Mouse (Mus musculus): ENCODE measurements around the gene Glce. TPM values are rescaled to one million over a fixed set of nuclear protein-coding genes. Genes with fewer than 3 reads are reported as not detected.
A peak's percentile ranks its signal among the peaks of the same experiment; 100 is the strongest.

Gene Glce
- polyA plus RNA-seq, 1 experiment from 2014 or later: 34.6 TPM

- Histone ChIP-seq H3K4me2 (replicated peaks) (no peak overlapping the region), H3K27me3 (peaks cover 26% of the 10 kb centered on the region), H3K4me3 (replicated peaks) (no peak overlapping the region), H3K9me3 (replicated peaks) (no peaks in the 10 kb centered on the region), H3K27ac (replicated peaks) (no peak overlapping the region), H3K9ac (no peak overlapping the region), H3K4me1 (peaks cover 14% of the 10 kb centered on the region), H3K36me3 (no peaks in the 10 kb centered on the region)
- ATAC-seq (ENCODE audit: insufficient number of reproducible peaks, low FRiP score, low TSS enrichment, low read depth): no peak
- WGBS: 48% methylated on average over 3 of the region's 3 CpGs
These were observed 94.4 kb downstream of the Glce start for GRCm38 (mm10) chr9:62028072-62028471.

GRCm38 (mm10) chr9:62026600-62026999, 95.9 kb downstream of the Glce start, which contains the start of gene Paqr5:
Gene Paqr5, minus strand, starts transcription at chr9:62026856.
- WGBS: under 1% methylated on average over 32 of the region's 32 CpGs

GRCm38 (mm10) chr9:62025056-62025455, 97.4 kb downstream of the Glce start:
- no peaks in the 10 kb centered on the region for H3K9me3 ChIP-seq (replicated peaks)
- H3K27ac ChIP-seq (replicated peaks): no peak overlapping the region
- H3K4me2 ChIP-seq (replicated peaks): no peak overlapping the region
- H3K4me1 ChIP-seq: peaks cover 14% of the 10 kb centered on the region
- peaks cover 26% of the 10 kb centered on the region for H3K27me3 ChIP-seq
- no peak for ATAC-seq (ENCODE audit: insufficient number of reproducible peaks, low FRiP score, low TSS enrichment, low read depth)
- H3K4me3 ChIP-seq (replicated peaks): no peak overlapping the region
- no peak overlapping the region for H3K9ac ChIP-seq
- 38% methylated on average over 5 of the region's 5 CpGs for WGBS
- no peaks in the 10 kb centered on the region for H3K36me3 ChIP-seq

More at GRCm38 (mm10) chr9:62026600-62026999, 95.9 kb downstream of the Glce start, which contains the start of gene Paqr5:
- peak; percentile 53; the same call in 1 of the 2 replicates for ATAC-seq (ENCODE audit: insufficient number of reproducible peaks, low FRiP score, low TSS enrichment, low read depth)
- no peak within 1 kb of the TSS for H3K27ac ChIP-seq (replicated peaks)
- H3K4me3 ChIP-seq (replicated peaks): peak within 1 kb of the TSS; percentile 48
- H3K27me3 ChIP-seq: peaks cover 26% of the 10 kb centered on the region
- H3K9me3 ChIP-seq (replicated peaks): no peaks in the 10 kb centered on the region
- H3K4me1 ChIP-seq: peaks cover 14% of the 10 kb centered on the region
- H3K36me3 ChIP-seq: no peaks in the 10 kb centered on the region
- H3K4me2 ChIP-seq (replicated peaks): peak within 1 kb of the TSS; percentile 90
- no peak within 1 kb of the TSS for H3K9ac ChIP-seq

- no peak for ATAC-seq (ENCODE audit: insufficient number of reproducible peaks, low FRiP score, low TSS enrichment, low read depth)
- Histone ChIP-seq H3K27ac (replicated peaks) (no peak overlapping the region), H3K9me3 (replicated peaks) (no peaks in the 10 kb centered on the region), H3K4me3 (replicated peaks) (no peak overlapping the region), H3K4me1 (peaks cover 14% of the 10 kb centered on the region), H3K9ac (no peak overlapping the region), H3K36me3 (no peaks in the 10 kb centered on the region), H3K27me3 (peaks cover 26% of the 10 kb centered on the region), H3K4me2 (replicated peaks) (no peak overlapping the region)
- WGBS: 51% methylated on average over 4 of the region's 4 CpGs
These were observed 98.6 kb downstream of the Glce start for GRCm38 (mm10) chr9:62023879-62024278.

- H3K4me3 ChIP-seq (replicated peaks): no peak overlapping the region
- H3K9me3 ChIP-seq (replicated peaks): no peaks in the 10 kb centered on the region
- H3K27ac ChIP-seq (replicated peaks): no peak overlapping the region
- WGBS: 79% methylated on average over 6 of the region's 6 CpGs
- no peaks in the 10 kb centered on the region for H3K36me3 ChIP-seq
- peaks cover 26% of the 10 kb centered on the region for H3K27me3 ChIP-seq
- peaks cover 14% of the 10 kb centered on the region for H3K4me1 ChIP-seq
- ATAC-seq (ENCODE audit: insufficient number of reproducible peaks, low FRiP score, low TSS enrichment, low read depth): no peak
- H3K4me2 ChIP-seq (replicated peaks): no peak overlapping the region
- H3K9ac ChIP-seq: no peak overlapping the region
These were observed 99.3 kb downstream of the Glce start for GRCm38 (mm10) chr9:62022961-62023680.

GRCm38 (mm10) chr9:62021583-62022120, 100.8 kb downstream of the Glce start:
- Histone ChIP-seq H3K4me1 (peaks cover 7% of the 10 kb centered on the region), H3K9me3 (replicated peaks) (no peaks in the 10 kb centered on the region)

GRCm38 (mm10) chr9:62020259-62020658, 102.2 kb downstream of the Glce start:
- H3K27me3 ChIP-seq: peaks cover 7% of the 10 kb centered on the region
- no peaks in the 10 kb centered on the region for H3K36me3 ChIP-seq
- no peak overlapping the region for H3K4me2 ChIP-seq (replicated peaks)
- no peak for ATAC-seq (ENCODE audit: insufficient number of reproducible peaks, low FRiP score, low TSS enrichment, low read depth)
- no peak overlapping the region for H3K9ac ChIP-seq
- H3K4me1 ChIP-seq: no peaks in the 10 kb centered on the region
- no peaks in the 10 kb centered on the region for H3K9me3 ChIP-seq (replicated peaks)
- no peak overlapping the region for H3K4me3 ChIP-seq (replicated peaks)
- 78% methylated on average over 7 of the region's 7 CpGs for WGBS
- H3K27ac ChIP-seq (replicated peaks): no peak overlapping the region

More at GRCm38 (mm10) chr9:62021583-62022120, 100.8 kb downstream of the Glce start:
- Histone ChIP-seq H3K4me3 (replicated peaks) (no peak overlapping the region), H3K4me2 (replicated peaks) (no peak overlapping the region), H3K9ac (no peak overlapping the region), H3K36me3 (no peaks in the 10 kb centered on the region), H3K27ac (replicated peaks) (no peak overlapping the region), H3K27me3 (peaks cover 18% of the 10 kb centered on the region)
- WGBS: 61% methylated on average over 7 of the region's 7 CpGs
- no peak for ATAC-seq (ENCODE audit: insufficient number of reproducible peaks, low FRiP score, low TSS enrichment, low read depth)

- ATAC-seq (ENCODE audit: insufficient number of reproducible peaks, low FRiP score, low TSS enrichment, low read depth): no peak
- WGBS: 65% methylated on average over 14 of the region's 14 CpGs
- Histone ChIP-seq H3K36me3 (no peaks in the 10 kb centered on the region), H3K27ac (replicated peaks) (no peak overlapping the region), H3K4me3 (replicated peaks) (no peak overlapping the region), H3K9ac (no peak overlapping the region), H3K4me1 (no peaks in the 10 kb centered on the region), H3K27me3 (no peaks in the 10 kb centered on the region), H3K4me2 (replicated peaks) (no peak overlapping the region), H3K9me3 (replicated peaks) (no peaks in the 10 kb centered on the region)
These were observed 104.0 kb downstream of the Glce start for GRCm38 (mm10) chr9:62018229-62019093.

GRCm38 (mm10) chr9:62017329-62017728, 105.1 kb downstream of the Glce start:
- 70% methylated on average over 6 of the region's 6 CpGs for WGBS
- Histone ChIP-seq H3K9me3 (replicated peaks) (no peaks in the 10 kb centered on the region), H3K36me3 (no peaks in the 10 kb centered on the region), H3K4me2 (replicated peaks) (no peak overlapping the region), H3K9ac (no peak overlapping the region), H3K27ac (replicated peaks) (no peak overlapping the region), H3K27me3 (no peaks in the 10 kb centered on the region), H3K4me1 (no peaks in the 10 kb centered on the region), H3K4me3 (replicated peaks) (no peak overlapping the region)
- no peak for ATAC-seq (ENCODE audit: insufficient number of reproducible peaks, low FRiP score, low TSS enrichment, low read depth)

GRCm38 (mm10) chr9:62015504-62015903, 107.0 kb downstream of the Glce start:
- Histone ChIP-seq H3K9ac (no peak overlapping the region), H3K27ac (replicated peaks) (no peak overlapping the region), H3K4me1 (no peaks in the 10 kb centered on the region), H3K4me3 (replicated peaks) (no peak overlapping the region), H3K4me2 (replicated peaks) (no peak overlapping the region), H3K9me3 (replicated peaks) (no peaks in the 10 kb centered on the region), H3K36me3 (no peaks in the 10 kb centered on the region), H3K27me3 (no peaks in the 10 kb centered on the region)
- ATAC-seq (ENCODE audit: insufficient number of reproducible peaks, low FRiP score, low TSS enrichment, low read depth): no peak
- WGBS: 49% methylated on average over 3 of the region's 3 CpGs

Data from embryonic facial prominence, embryonic 15.5 days (tissue).